Mouse (Mus musculus): ENCODE measurements around the gene Tbc1d8b.
"Not testable (repeated sequence)": the region's sequence is repeated elsewhere in the genome, so short reads cannot be mapped to it uniquely, and the experiment has no call there.

Gene Tbc1d8b

GRCm38 (mm10) chrX:139684775-139685695 is at the start of gene Tbc1d8b:
TSS of gene Tbc1d8b (plus strand) at chrX:139684996.
- DNase-seq: peak; percentile 90 to 91

GRCm38 (mm10) chrX:139639744-139640143 is 45.1 kb upstream of the Tbc1d8b start:
- DNase-seq: no peak

GRCm38 (mm10) chrX:139640418-139640817 is 44.4 kb upstream of the Tbc1d8b start:
- DNase-seq: no peak

- DNase-seq: no peak
These were observed 32.6 kb upstream of the Tbc1d8b start for GRCm38 (mm10) chrX:139652226-139652625.

- DNase-seq: no peak
These were observed 31.5 kb upstream of the Tbc1d8b start for GRCm38 (mm10) chrX:139653292-139653691.

- no peak for DNase-seq
These were observed 30.3 kb upstream of the Tbc1d8b start for GRCm38 (mm10) chrX:139654350-139655063.

- no peak for DNase-seq
These were observed 22.7 kb upstream of the Tbc1d8b start for GRCm38 (mm10) chrX:139662111-139662510.

GRCm38 (mm10) chrX:139665829-139666228 is 19.0 kb upstream of the Tbc1d8b start:
- no peak for DNase-seq

- DNase-seq: peak in 1 of 2 experiments; percentile 1
These were observed 404 bp upstream of the Tbc1d8b start for GRCm38 (mm10) chrX:139684410-139684774.

- no peak for DNase-seq
These were observed 29.6 kb downstream of the Tbc1d8b start, which contains the start of gene Gm15013 for GRCm38 (mm10) chrX:139714381-139714780. TSS of gene Gm15013 (minus strand) at chrX:139714481.

GRCm38 (mm10) chrX:139722350-139722749 is 37.6 kb downstream of the Tbc1d8b start:
- DNase-seq: no peak

- no peak for DNase-seq
These were observed 45.7 kb downstream of the Tbc1d8b start for GRCm38 (mm10) chrX:139730541-139730940.

- peak in 1 of 2 experiments; percentile 1 for DNase-seq
These were observed 52.3 kb downstream of the Tbc1d8b start for GRCm38 (mm10) chrX:139737066-139737465.

GRCm38 (mm10) chrX:139751855-139752254 is 67.1 kb downstream of the Tbc1d8b start:
- DNase-seq: peak; percentile 6 to 14

GRCm38 (mm10) chrX:139758634-139759033 is 73.8 kb downstream of the Tbc1d8b start:
- DNase-seq: not testable (repeated sequence)

- peak in 1 of 2 experiments; percentile 11 for DNase-seq
These were observed 77.8 kb downstream of the Tbc1d8b start for GRCm38 (mm10) chrX:139762546-139762945.

GRCm38 (mm10) chrX:139769975-139770637 is 85.3 kb downstream of the Tbc1d8b start:
- DNase-seq: no peak

- peak in 1 of 2 experiments; percentile 42 for DNase-seq
These were observed 89.7 kb downstream of the Tbc1d8b start for GRCm38 (mm10) chrX:139774309-139775083.

- no peak for DNase-seq
These were observed 90.4 kb downstream of the Tbc1d8b start for GRCm38 (mm10) chrX:139775084-139775612.

- no peak for DNase-seq
These were observed 92.6 kb downstream of the Tbc1d8b start for GRCm38 (mm10) chrX:139777357-139777756.

GRCm38 (mm10) chrX:139778886-139779285 is 94.1 kb downstream of the Tbc1d8b start:
- DNase-seq: no peak

- no peak for DNase-seq
These were observed 94.6 kb downstream of the Tbc1d8b start for GRCm38 (mm10) chrX:139779401-139779800.
